Mouse (Mus musculus) regulatory T cell (primary cell): ENCODE data around the gene Fbxl2.

ENCODE experiments used
- in situ Hi-C: fragments of 300-600 bp; cut with MboI, MseI; formaldehyde crosslinking; loops from one replicate; pipeline ENCODE4 v1.15.1; 2025; ENCODE audit warnings: high pct_unique_total_duplicates

The Fbxl2 gene

GRCm38 (mm10) chr9:113974945-113975344 is 71.0 kb downstream of the Fbxl2 start:
- in situ Hi-C loops = no loop called here

- in situ Hi-C loops = no loop called here
Measured at GRCm38 (mm10) chr9:113973857-113974256, 72.1 kb downstream of the Fbxl2 start.

GRCm38 (mm10) chr9:113971615-113972014 is 74.4 kb downstream of the Fbxl2 start:
- in situ Hi-C loops = no loop called here

- in situ Hi-C loops = no loop called here
Measured at GRCm38 (mm10) chr9:113970041-113970440, 76.0 kb downstream of the Fbxl2 start.

- in situ Hi-C loops = no loop called here
Measured at GRCm38 (mm10) chr9:113969399-113969798, 76.6 kb downstream of the Fbxl2 start.

- in situ Hi-C loops = no loop called here
Measured at GRCm38 (mm10) chr9:113968967-113969366, 77.0 kb downstream of the Fbxl2 start.

- in situ Hi-C loops = no loop called here
Measured at GRCm38 (mm10) chr9:113966838-113967237, 79.2 kb downstream of the Fbxl2 start.

GRCm38 (mm10) chr9:113964415-113964814 is 81.6 kb downstream of the Fbxl2 start:
- in situ Hi-C loops = no loop called here

- in situ Hi-C loops = no loop called here
Measured at GRCm38 (mm10) chr9:113963718-113964117, 82.3 kb downstream of the Fbxl2 start.

- in situ Hi-C loops = no loop called here
Measured at GRCm38 (mm10) chr9:113957777-113958176, 88.2 kb downstream of the Fbxl2 start.

- in situ Hi-C loops = no loop called here
Measured at GRCm38 (mm10) chr9:113947216-113947615, 98.8 kb downstream of the Fbxl2 start.

- in situ Hi-C loops = no loop called here
Measured at GRCm38 (mm10) chr9:113943372-113943771, 102.6 kb downstream of the Fbxl2 start.

GRCm38 (mm10) chr9:113941103-113941805 is 104.7 kb downstream of the Fbxl2 start:
- in situ Hi-C loops = no loop called here

GRCm38 (mm10) chr9:113939063-113939850 is 106.7 kb downstream of the Fbxl2 start:
- in situ Hi-C loops = no loop called here

GRCm38 (mm10) chr9:113935638-113936037 is 110.4 kb downstream of the Fbxl2 start:
- in situ Hi-C loops = no loop called here

GRCm38 (mm10) chr9:113932501-113932900 is 113.5 kb downstream of the Fbxl2 start:
- in situ Hi-C loops = no loop called here

- in situ Hi-C loops = no loop called here
Measured at GRCm38 (mm10) chr9:113932100-113932470, 113.9 kb downstream of the Fbxl2 start.

- in situ Hi-C loops = no loop called here
Measured at GRCm38 (mm10) chr9:113931375-113932099, 114.5 kb downstream of the Fbxl2 start.

- in situ Hi-C loops = no loop called here
Measured at GRCm38 (mm10) chr9:113930534-113931374, 115.2 kb downstream of the Fbxl2 start, which contains the start of gene Ubp1. Ubp1 (plus strand) TSS chr9:113930934.

- in situ Hi-C loops = no loop called here
Measured at GRCm38 (mm10) chr9:113929676-113930075, 116.3 kb downstream of the Fbxl2 start.

GRCm38 (mm10) chr9:113928591-113928990 is 117.4 kb downstream of the Fbxl2 start:
- in situ Hi-C loops = no loop called here
